Mouse (Mus musculus) hindbrain, embryonic 15.5 days (tissue): ENCODE data around the gene Skp1a. TPM values are rescaled to one million over a fixed set of nuclear protein-coding genes. Genes with fewer than 3 reads are reported as not detected.
A peak's percentile ranks its signal among the peaks of the same experiment; 100 is the strongest.
"Not testable (repeated sequence)": the region's sequence is repeated elsewhere in the genome, so short reads cannot be mapped to it uniquely, and the experiment has no call there.

Experiments
- ATAC-seq: fragments of 200-750 bp; cut with Nextera tagmentation; 2 replicates; pipeline ENCODE4 v1.8.0; 2017; ENCODE audit warnings: low read depth, moderate number of reproducible peaks, moderate TSS enrichment; ENCODE audit not compliant: low FRiP score
- H3K27ac ChIP-seq: fragments of 300-500 bp; sonication (generic); replicated peaks from 2 replicates; pipeline ENCODE4 v1.5.1; 2015; ENCODE audit warnings: mild to moderate bottlenecking, inconsistent platforms
- H3K27me3 ChIP-seq: fragments of 300-500 bp; sonication (generic); 2 replicates; pipeline ENCODE4 v1.6.1; 2015; ENCODE audit warnings: control low read depth, inconsistent platforms
- H3K36me3 ChIP-seq: fragments of 300-500 bp; sonication (generic); 2 replicates; pipeline ENCODE4 v1.6.1; 2015; ENCODE audit warnings: control low read depth, inconsistent platforms
- H3K4me1 ChIP-seq: fragments of 300-500 bp; sonication (generic); replicated peaks from 2 replicates; pipeline ENCODE4 v1.6.1; 2015; ENCODE audit warnings: control low read depth, inconsistent platforms
- H3K4me2 ChIP-seq: fragments of 300-500 bp; sonication (generic); 2 replicates; pipeline ENCODE4 v1.6.1; 2015; ENCODE audit warnings: moderate library complexity, mild to moderate bottlenecking, inconsistent platforms
- H3K4me3 ChIP-seq: fragments of 300-500 bp; sonication (generic); 2 replicates; pipeline ENCODE4 v1.5.1; 2015; ENCODE audit warnings: mild to moderate bottlenecking, inconsistent platforms
- H3K9ac ChIP-seq: fragments of 300-500 bp; sonication (generic); 2 replicates; pipeline ENCODE4 v1.6.1; 2015; ENCODE audit warnings: inconsistent platforms
- H3K9me3 ChIP-seq: fragments of 300-500 bp; sonication (generic); 2 replicates; pipeline ENCODE4 v1.6.1; 2016; ENCODE audit warnings: control low read depth, inconsistent platforms
- WGBS: fragments of 180-500 bp; shearing (Covaris S2); methylation state at CpG from one replicate; pipeline ENCODE4 v1.1.7; 2015; 5-methylcytosine and 5-hydroxymethylcytosine counted together
- polyA plus RNA-seq: library from polyadenylated mRNA; unstranded; fragments of >200 nt; fragmentation: Nextera tagmentation; extraction: Ambion mirVana; gene quantifications from 2 replicates; pipeline ENCODE4 v1.2.1, GENCODE M21; 2015

Skp1a gene
- polyA plus RNA-seq = 975 and 989 TPM in 2 replicates

DNA sequence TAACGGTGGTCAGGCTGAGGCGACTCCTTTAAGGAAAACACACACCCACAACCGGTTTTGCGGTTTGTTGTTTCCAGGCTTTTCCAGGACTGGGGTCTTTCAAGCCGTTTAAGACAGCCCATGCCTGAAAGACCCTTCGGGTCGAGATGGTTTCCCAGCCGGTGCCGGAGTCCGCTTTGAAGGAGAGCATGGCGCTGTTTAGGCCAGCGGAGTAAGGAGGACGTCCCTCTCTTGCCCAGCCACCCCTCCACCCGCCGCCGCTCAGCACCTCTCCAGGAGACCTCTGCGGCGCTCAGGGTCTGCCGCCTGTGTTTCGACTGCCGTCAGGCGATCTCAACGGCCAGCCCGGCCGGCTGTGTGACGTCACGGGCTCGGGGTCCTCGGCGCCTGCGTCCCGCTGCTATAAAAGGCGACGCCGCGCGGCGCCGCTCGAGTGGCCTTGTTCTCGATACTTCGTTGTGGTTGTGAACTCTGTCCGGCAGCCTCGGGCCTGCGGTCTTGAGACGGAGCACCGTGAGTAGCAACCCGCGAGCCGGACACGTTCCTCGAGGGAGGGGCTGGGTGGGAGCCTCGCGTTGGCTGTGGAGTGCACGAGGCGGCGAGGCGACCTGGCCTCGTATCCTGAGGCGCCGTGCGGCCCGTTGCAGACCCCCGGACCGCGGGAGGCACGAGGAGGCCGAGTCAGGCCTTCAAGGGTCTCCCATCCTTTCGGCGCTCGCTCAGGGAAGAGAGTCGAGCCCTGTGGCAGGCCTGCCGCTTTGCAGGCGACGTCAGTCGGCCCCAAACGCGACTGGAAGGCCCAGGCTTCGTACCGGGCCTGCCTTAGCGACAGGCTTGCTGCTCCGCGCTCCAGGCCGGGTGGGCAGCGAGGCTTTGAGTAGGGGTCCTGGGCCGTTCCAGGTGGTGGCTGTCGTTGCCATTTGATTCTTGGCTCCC, at the start of gene Skp1a:
Skp1a (plus strand) TSS at position 390 of the 936 bp plus-strand sequence.
- H3K27ac ChIP-seq = peak within 1 kb of the TSS; percentile 100
- no peaks in the 10 kb centered on the region for H3K36me3 ChIP-seq
- ATAC-seq = peak; percentile 94
- no peaks in the 10 kb centered on the region for H3K27me3 ChIP-seq
- H3K4me1 ChIP-seq = peaks cover 29% of the 10 kb centered on the region
- H3K9me3 ChIP-seq = no peaks in the 10 kb centered on the region
- WGBS = 0% methylated on average over 87 of the region's 87 CpGs
- peak within 1 kb of the TSS; percentile 60 for H3K4me3 ChIP-seq
- H3K4me2 ChIP-seq = peak within 1 kb of the TSS; percentile 65
- H3K9ac ChIP-seq = peak within 1 kb of the TSS; percentile 79

- not testable (repeated sequence) for ATAC-seq, H3K4me1 ChIP-seq, H3K9me3 ChIP-seq, H3K27me3 ChIP-seq, H3K4me3 ChIP-seq, H3K36me3 ChIP-seq, H3K9ac ChIP-seq, H3K4me2 ChIP-seq, H3K27ac ChIP-seq
- 95% methylated on average over 8 of the region's 8 CpGs for WGBS
Observed at GRCm38 (mm10) chr11:52196496-52197023, 35.2 kb upstream of the Skp1a start.

GRCm38 (mm10) chr11:52213887-52214286, 17.9 kb upstream of the Skp1a start, which contains the start of gene Olfr1371:
Gene Olfr1371 (minus strand): TSS chr11:52213987.
- Histone ChIP-seq H3K9ac (no peak within 1 kb of the TSS), H3K9me3 (no peaks in the 10 kb centered on the region), H3K27me3 (no peaks in the 10 kb centered on the region), H3K27ac (no peak within 1 kb of the TSS), H3K36me3 (no peaks in the 10 kb centered on the region), H3K4me2 (no peak within 1 kb of the TSS), H3K4me3 (no peak within 1 kb of the TSS), H3K4me1 (no peaks in the 10 kb centered on the region)
- ATAC-seq = no peak

DNA sequence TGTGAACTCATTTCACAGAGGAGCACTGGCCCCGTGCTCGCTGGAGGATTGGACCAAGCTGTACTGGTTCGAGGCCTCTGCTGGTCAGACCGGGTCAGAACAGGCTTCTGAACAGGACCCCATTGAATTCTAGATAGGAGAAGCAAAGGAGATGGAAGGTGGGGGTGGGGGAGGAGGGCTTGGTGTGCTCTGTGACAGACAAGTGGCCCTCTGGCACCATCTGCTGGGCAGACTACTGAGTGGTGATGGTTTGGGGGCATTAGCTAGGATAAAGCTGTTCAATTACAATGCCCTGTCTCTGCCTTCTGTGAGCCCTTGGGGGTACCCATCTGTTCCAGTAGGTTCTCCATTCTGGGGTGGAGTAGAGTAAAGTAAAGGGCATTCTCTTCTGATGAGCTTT, 11.5 kb upstream of the Skp1a start:
- Histone ChIP-seq H3K4me3 (no peak overlapping the region), H3K9ac (no peak overlapping the region), H3K27ac (no peak overlapping the region), H3K4me2 (peak overlapping the region; percentile 35), H3K4me1 (no peaks in the 10 kb centered on the region), H3K9me3 (no peaks in the 10 kb centered on the region), H3K36me3 (no peaks in the 10 kb centered on the region), H3K27me3 (0 out of 2 replicates have a peak, but pooled peaks cover 4% of the 10 kb centered on the region)
- WGBS = 3% methylated on average over 4 of the region's 4 CpGs
- ATAC-seq = peak; percentile 61; the same call in 1 of the 2 replicates

GRCm38 (mm10) chr11:52221921-52222320, 9.9 kb upstream of the Skp1a start:
- not testable (repeated sequence) for H3K36me3 ChIP-seq, H3K9me3 ChIP-seq, H3K27ac ChIP-seq, H3K4me2 ChIP-seq, ATAC-seq, H3K4me1 ChIP-seq, H3K4me3 ChIP-seq, H3K9ac ChIP-seq, H3K27me3 ChIP-seq
- WGBS = 87% methylated on average over 6 of the region's 6 CpGs

DNA sequence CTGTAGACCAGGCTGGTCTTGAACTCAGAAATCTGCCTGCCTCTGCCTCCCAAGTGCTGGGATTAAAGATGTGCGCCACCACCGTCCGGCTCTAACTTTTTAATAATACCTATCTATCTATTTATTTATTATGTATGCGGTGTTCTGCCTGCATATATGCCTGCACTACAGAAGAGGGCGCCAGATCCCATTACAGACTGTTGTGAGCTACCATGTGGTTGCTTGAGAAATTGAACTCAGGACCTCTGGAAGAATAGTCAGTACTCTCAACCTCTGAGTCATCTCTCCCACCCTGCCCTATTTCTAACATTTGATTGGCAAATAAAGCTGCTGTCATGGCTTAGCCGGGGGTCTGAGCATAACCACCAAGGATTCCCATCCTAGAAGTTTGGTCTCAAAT, 8.9 kb upstream of the Skp1a start:
- Histone ChIP-seq H3K27me3 (0 out of 2 replicates have a peak, but pooled peaks cover 4% of the 10 kb centered on the region), H3K4me3 (no peak overlapping the region), H3K4me1 (no peaks in the 10 kb centered on the region), H3K9ac (no peak overlapping the region), H3K27ac (no peak overlapping the region), H3K9me3 (no peaks in the 10 kb centered on the region), H3K36me3 (no peaks in the 10 kb centered on the region), H3K4me2 (no peak overlapping the region)
- no peak for ATAC-seq
- 72% methylated on average over 6 of the region's 6 CpGs for whole genome bisulfite sequencing

DNA sequence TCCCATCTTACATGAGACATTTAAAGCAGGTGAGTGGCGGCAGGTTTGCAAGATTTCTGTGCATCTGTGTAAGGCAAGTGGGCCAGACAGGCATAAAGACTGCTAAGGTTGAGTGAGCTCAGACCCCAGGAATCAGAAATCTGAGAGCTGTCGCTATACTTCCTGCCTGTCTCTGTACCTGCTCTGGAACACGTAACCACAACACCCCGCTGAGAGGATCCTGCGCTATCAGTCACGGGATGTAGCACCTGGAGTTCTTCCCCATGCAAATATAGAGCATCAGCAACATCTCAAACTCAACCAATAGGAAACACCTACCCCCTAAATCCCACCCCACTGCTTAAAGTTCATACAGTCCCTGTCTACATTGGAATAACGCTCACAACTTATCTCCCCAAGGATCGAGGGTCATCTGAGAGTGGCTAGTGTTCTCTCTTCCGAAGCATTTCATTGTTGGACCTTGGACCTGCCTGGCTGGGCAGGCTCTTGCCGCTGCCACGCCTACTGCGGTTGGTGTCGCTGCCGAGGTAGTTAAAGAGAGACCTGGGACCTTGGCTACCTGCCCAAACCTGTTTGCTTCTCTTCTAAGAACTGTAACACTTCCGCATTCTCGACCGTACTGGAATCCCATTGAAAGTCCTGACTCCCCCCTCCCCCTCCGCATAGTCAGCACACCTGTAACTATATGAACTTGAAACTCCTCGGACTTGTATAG, 7.7 kb upstream of the Skp1a start:
- no peaks in the 10 kb centered on the region for H3K4me1 ChIP-seq
- H3K27ac ChIP-seq = no peak overlapping the region
- no peak overlapping the region for H3K9ac ChIP-seq
- H3K36me3 ChIP-seq = no peaks in the 10 kb centered on the region
- no peak for ATAC-seq
- H3K27me3 ChIP-seq = 0 out of 2 replicates have a peak, but pooled peaks cover 4% of the 10 kb centered on the region
- no peak overlapping the region for H3K4me3 ChIP-seq
- H3K4me2 ChIP-seq = no peak overlapping the region
- WGBS = 20% methylated on average over 19 of the region's 19 CpGs
- no peaks in the 10 kb centered on the region for H3K9me3 ChIP-seq

GRCm38 (mm10) chr11:52225986-52226599, 5.7 kb upstream of the Skp1a start:
- Histone ChIP-seq H3K36me3 (no peaks in the 10 kb centered on the region), H3K27ac (no peak overlapping the region), H3K27me3 (0 out of 2 replicates have a peak, but pooled peaks cover 4% of the 10 kb centered on the region), H3K4me1 (peaks cover 7% of the 10 kb centered on the region), H3K9ac (no peak overlapping the region), H3K9me3 (no peaks in the 10 kb centered on the region), H3K4me3 (no peak overlapping the region), H3K4me2 (no peak overlapping the region)
- no peak for ATAC-seq
- 77% methylated on average over 3 of the region's 3 CpGs for WGBS

- no peak overlapping the region for H3K27ac ChIP-seq
- peaks cover 8% of the 10 kb centered on the region for H3K4me1 ChIP-seq
- H3K4me2 ChIP-seq = no peak overlapping the region
- ATAC-seq = no peak
- H3K9me3 ChIP-seq = no peaks in the 10 kb centered on the region
- H3K36me3 ChIP-seq = no peaks in the 10 kb centered on the region
- 0 out of 2 replicates have a peak, but pooled peaks cover 4% of the 10 kb centered on the region for H3K27me3 ChIP-seq
- no peak overlapping the region for H3K9ac ChIP-seq
- 77% methylated on average over 3 of the region's 3 CpGs for WGBS
- H3K4me3 ChIP-seq = no peak overlapping the region
Observed at GRCm38 (mm10) chr11:52227053-52227452, 4.7 kb upstream of the Skp1a start.

DNA sequence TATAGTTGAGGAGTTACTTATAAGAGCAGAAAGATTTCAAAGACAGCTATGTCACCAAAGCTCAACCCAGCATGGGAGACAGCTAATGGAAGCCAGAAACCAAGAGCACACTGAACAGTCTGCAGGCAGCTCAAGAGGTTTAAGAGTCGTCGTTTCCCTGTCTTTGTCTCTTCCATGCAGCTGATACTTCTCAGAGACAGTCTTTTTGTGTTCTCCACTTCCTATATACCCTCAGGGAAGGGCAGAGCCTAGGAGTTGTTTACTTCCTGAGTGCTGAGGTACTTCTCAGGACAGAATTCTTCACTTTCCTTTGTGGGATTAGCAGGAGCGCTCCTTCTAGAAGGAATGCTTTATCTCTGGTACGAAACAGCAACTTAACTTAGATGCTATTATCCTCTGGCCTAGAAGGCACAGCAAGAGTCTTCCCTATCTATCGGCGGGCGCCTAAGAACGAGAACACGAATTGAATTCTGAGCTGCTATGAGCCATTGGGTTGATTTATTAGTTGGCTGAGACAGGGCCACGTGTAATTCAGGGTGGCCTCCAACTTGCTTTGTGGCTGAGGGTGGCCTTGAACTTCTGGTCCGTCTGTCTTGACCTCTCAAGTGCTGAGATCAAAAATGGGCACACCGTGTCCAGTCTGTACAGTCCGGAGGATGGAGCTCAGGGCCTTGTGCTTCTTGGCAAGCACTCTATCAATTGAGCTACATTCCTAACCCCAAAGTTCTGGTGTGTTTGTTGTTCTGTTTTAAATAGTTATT, 4.1 kb upstream of the Skp1a start:
- no peaks in the 10 kb centered on the region for H3K9me3 ChIP-seq
- ATAC-seq = no peak

More for the DNA sequence above, 4.1 kb upstream of the Skp1a start:
- H3K4me1 ChIP-seq = peaks cover 8% of the 10 kb centered on the region
- no peak overlapping the region for H3K4me2 ChIP-seq
- WGBS = 86% methylated on average over 13 of the region's 13 CpGs
- H3K36me3 ChIP-seq = no peaks in the 10 kb centered on the region
- H3K4me3 ChIP-seq = no peak overlapping the region
- H3K27ac ChIP-seq = no peak overlapping the region
- no peak overlapping the region for H3K9ac ChIP-seq
- H3K27me3 ChIP-seq = 0 out of 2 replicates have a peak, but pooled peaks cover 4% of the 10 kb centered on the region
